Mouse (Mus musculus) spleen, adult 2 months (tissue): ENCODE data around the gene Tmco3.

Experiments
- CTCF ChIP-seq: fragments of 200-500 bp; IDR thresholded peaks from 2 replicates; pipeline ENCODE4 v1.5.1; 2011; ENCODE audit warnings: mild to moderate bottlenecking, inconsistent platforms; ENCODE audit not compliant: insufficient read depth, insufficient read length, insufficient replicate concordance; ENCODE audit errors: extremely low read depth
- POLR2A ChIP-seq: fragments of 200-500 bp; IDR thresholded peaks from 2 replicates; pipeline ENCODE4 v1.6.1; 2011; ENCODE audit warnings: low read depth, low read length, inconsistent platforms

DNA sequence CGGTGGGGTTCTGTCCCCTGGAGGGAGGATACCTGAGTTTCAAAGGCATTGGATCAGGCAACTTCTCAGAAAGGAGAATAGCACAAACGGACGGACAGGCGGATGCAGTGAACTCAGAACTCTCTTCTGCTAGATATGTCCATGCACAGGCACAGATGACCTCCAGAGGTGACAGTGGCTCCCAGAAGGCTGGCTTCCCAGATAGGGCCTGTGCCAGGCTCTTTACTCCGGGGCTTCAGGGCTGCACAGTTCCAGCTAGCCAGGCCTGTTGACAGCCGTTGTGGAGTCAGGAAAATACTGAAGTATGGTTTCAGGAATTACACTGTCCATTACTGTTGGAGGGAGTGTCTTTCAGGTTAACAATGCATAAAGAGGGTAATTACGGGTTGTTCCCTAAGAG, 62.1 kb downstream of the Tmco3 start:
- TF ChIP-seq CTCF = no peak
- no peak for TF ChIP-seq POLR2A
